Mouse (Mus musculus): ENCODE data around the gene Veph1. TPM values are rescaled to one million over a fixed set of nuclear protein-coding genes. Genes with fewer than 3 reads are reported as not detected.

The Veph1 gene
- polyA plus RNA-seq, 1 experiment from 2014 or later = 4.8 TPM

Other genes with a start within 250 kb of the Veph1 start
- gene Ptx3, start 76.9 kb downstream of the Veph1 start, polyA plus RNA-seq (2015; fragmentation: Nextera tagmentation; extraction: Ambion mirVana) = 7.4 and 8.5 TPM in 2 replicates